Mouse (Mus musculus) embryonic facial prominence, embryonic 11.5 days (tissue): ENCODE results near the gene Wtip. TPM values are rescaled to one million over a fixed set of nuclear protein-coding genes. Genes with fewer than 3 reads are reported as not detected.
A peak's percentile ranks its signal among the peaks of the same experiment; 100 is the strongest.
"Not testable (repeated sequence)": the region's sequence is repeated elsewhere in the genome, so short reads cannot be mapped to it uniquely, and the experiment has no call there.

ENCODE experiments used
- ATAC-seq: fragments of 200-750 bp; cut with Nextera tagmentation; replicated peaks from 2 replicates; pipeline ENCODE4 v1.8.0; 2017; ENCODE audit warnings: low read depth; ENCODE audit not compliant: insufficient number of reproducible peaks, low FRiP score, low TSS enrichment
- DNase-seq: peaks from one replicate; pipeline ENCODE4 v3.0.0-alpha.2; 2015; ENCODE audit warnings: low spot score
- H3K27ac ChIP-seq: fragments of 300-500 bp; sonication (generic); replicated peaks from 2 replicates; pipeline ENCODE4 v1.5.1; 2014; ENCODE audit warnings: mild to moderate bottlenecking, low read depth, low read length, control low read depth
- H3K27me3 ChIP-seq: fragments of 300-500 bp; sonication (generic); 2 replicates; pipeline ENCODE4 v1.6.1; 2014; ENCODE audit warnings: mild to moderate bottlenecking, low read length, moderate library complexity, mixed read lengths; ENCODE audit not compliant: control insufficient read depth, insufficient read depth
- H3K36me3 ChIP-seq: fragments of 300-500 bp; sonication (generic); replicated peaks from 2 replicates; pipeline ENCODE4 v1.6.1; 2014; ENCODE audit warnings: low read depth, mild to moderate bottlenecking, low read length, moderate library complexity, mixed read lengths; ENCODE audit not compliant: control insufficient read depth, insufficient read depth
- H3K4me1 ChIP-seq: fragments of 300-500 bp; sonication (generic); 2 replicates; pipeline ENCODE4 v1.6.1; 2014; ENCODE audit warnings: low read length, mixed read lengths; ENCODE audit not compliant: control insufficient read depth, insufficient read depth
- H3K4me2 ChIP-seq: fragments of 300-500 bp; sonication (generic); 2 replicates; pipeline ENCODE4 v1.6.1; 2014; ENCODE audit warnings: low read depth, mild to moderate bottlenecking, control low read depth, low read length, moderate library complexity
- H3K4me3 ChIP-seq: fragments of 300-500 bp; sonication (generic); 2 replicates; pipeline ENCODE4 v1.5.1; 2014; ENCODE audit warnings: low read depth, low read length, control low read depth
- H3K9ac ChIP-seq: fragments of 300-500 bp; sonication (generic); replicated peaks from 2 replicates; pipeline ENCODE4 v1.6.1; 2014; ENCODE audit warnings: mild to moderate bottlenecking, control low read depth, low read length
- H3K9me3 ChIP-seq: fragments of 300-500 bp; sonication (generic); replicated peaks from 2 replicates; pipeline ENCODE4 v1.6.1; 2016; ENCODE audit warnings: mild to moderate bottlenecking, low read length, inconsistent platforms, mixed read lengths; ENCODE audit not compliant: control insufficient read depth
- WGBS: fragments of 180-500 bp; shearing (Covaris S2); extraction: QIAGEN DNeasy Blood & Tissue Kit; methylation state at CpG from one replicate; pipeline ENCODE4 v1.1.7; 2014; 5-methylcytosine and 5-hydroxymethylcytosine counted together
- polyA plus RNA-seq: library from polyadenylated mRNA; unstranded; fragments of >200 nt; fragmentation: Nextera tagmentation; extraction: Ambion mirVana; gene quantifications from 2 replicates; pipeline ENCODE4 v1.2.1, GENCODE M21; 2014

Gene Wtip
- polyA plus RNA-seq, 1 experiment from 2014 or later, result 6.7 TPM

- H3K4me2 ChIP-seq, result peak overlapping the region; percentile 64
- peak; percentile 55 for ATAC-seq
- H3K27me3 ChIP-seq, result no peaks in the 10 kb centered on the region
- peak overlapping the region; percentile 91 for H3K9ac ChIP-seq
- WGBS, result under 1% methylated on average over 87 of the region's 116 CpGs
- peak overlapping the region; percentile 76 for H3K27ac ChIP-seq
- no peaks in the 10 kb centered on the region; the same call in 1 of the 2 replicates for H3K36me3 ChIP-seq
- H3K4me1 ChIP-seq, result 0 out of 2 replicates have a peak, but pooled peaks cover 3% of the 10 kb centered on the region
- DNase-seq, result peak; percentile 75
- no peaks in the 10 kb centered on the region for H3K9me3 ChIP-seq
- peak overlapping the region; percentile 93 for H3K4me3 ChIP-seq
Measured at GRCm38 (mm10) chr7:34132355-34133079, 551 bp downstream of the Wtip start.

GRCm38 (mm10) chr7:34131959-34132354 lies 1.1 kb downstream of the Wtip start:
- peak overlapping the region; percentile 91 for H3K9ac ChIP-seq
- no peaks in the 10 kb centered on the region for H3K9me3 ChIP-seq
- H3K36me3 ChIP-seq, result no peaks in the 10 kb centered on the region; the same call in 1 of the 2 replicates
- H3K27me3 ChIP-seq, result no peaks in the 10 kb centered on the region
- peak overlapping the region; percentile 93 for H3K4me3 ChIP-seq
- ATAC-seq, result 0 out of 2 replicates have a peak, but pooled peaks have one; percentile 8
- peak overlapping the region; percentile 64 for H3K4me2 ChIP-seq
- no peak overlapping the region for H3K27ac ChIP-seq
- H3K4me1 ChIP-seq, result 0 out of 2 replicates have a peak, but pooled peaks cover 3% of the 10 kb centered on the region
- 5% methylated on average over 3 of the region's 3 CpGs for WGBS
- DNase-seq, result peak; percentile 8

- Histone ChIP-seq H3K27ac (no peak overlapping the region), H3K4me2 (no peak overlapping the region), H3K27me3 (no peaks in the 10 kb centered on the region), H3K36me3 (no peaks in the 10 kb centered on the region; the same call in 1 of the 2 replicates), H3K9ac (no peak overlapping the region), H3K9me3 (no peaks in the 10 kb centered on the region), H3K4me1 (0 out of 2 replicates have a peak, but pooled peaks cover 3% of the 10 kb centered on the region), H3K4me3 (0 out of 2 replicates have a peak overlapping the region, but pooled peaks have one; percentile 1)
- ATAC-seq, result no peak
- DNase-seq, result no peak
- WGBS, result 81% methylated on average over 3 of the region's 3 CpGs
Measured at GRCm38 (mm10) chr7:34131118-34131517, 1.9 kb downstream of the Wtip start.

GRCm38 (mm10) chr7:34126291-34126690 lies 6.8 kb downstream of the Wtip start:
- Histone ChIP-seq H3K27me3 (no peaks in the 10 kb centered on the region), H3K4me2 (no peak overlapping the region), H3K4me1 (no peaks in the 10 kb centered on the region), H3K27ac (no peak overlapping the region), H3K4me3 (no peak overlapping the region), H3K9me3 (no peaks in the 10 kb centered on the region), H3K9ac (no peak overlapping the region), H3K36me3 (no peaks in the 10 kb centered on the region; the same call in none of the 2 replicates)
- 86% methylated on average over 3 of the region's 3 CpGs for WGBS
- no peak for DNase-seq
- ATAC-seq, result no peak

- ATAC-seq, result no peak
- WGBS, result 91% methylated on average over 9 of the region's 9 CpGs
- DNase-seq, result no peak
- H3K4me3 ChIP-seq, result no peak overlapping the region
- no peak overlapping the region for H3K27ac ChIP-seq
- no peak overlapping the region for H3K4me2 ChIP-seq
- no peak overlapping the region for H3K9ac ChIP-seq
- H3K4me1 ChIP-seq, result no peaks in the 10 kb centered on the region
- no peaks in the 10 kb centered on the region for H3K9me3 ChIP-seq
- no peaks in the 10 kb centered on the region; the same call in none of the 2 replicates for H3K36me3 ChIP-seq
- no peaks in the 10 kb centered on the region for H3K27me3 ChIP-seq
Measured at GRCm38 (mm10) chr7:34125346-34125745, 7.7 kb downstream of the Wtip start.

DNA sequence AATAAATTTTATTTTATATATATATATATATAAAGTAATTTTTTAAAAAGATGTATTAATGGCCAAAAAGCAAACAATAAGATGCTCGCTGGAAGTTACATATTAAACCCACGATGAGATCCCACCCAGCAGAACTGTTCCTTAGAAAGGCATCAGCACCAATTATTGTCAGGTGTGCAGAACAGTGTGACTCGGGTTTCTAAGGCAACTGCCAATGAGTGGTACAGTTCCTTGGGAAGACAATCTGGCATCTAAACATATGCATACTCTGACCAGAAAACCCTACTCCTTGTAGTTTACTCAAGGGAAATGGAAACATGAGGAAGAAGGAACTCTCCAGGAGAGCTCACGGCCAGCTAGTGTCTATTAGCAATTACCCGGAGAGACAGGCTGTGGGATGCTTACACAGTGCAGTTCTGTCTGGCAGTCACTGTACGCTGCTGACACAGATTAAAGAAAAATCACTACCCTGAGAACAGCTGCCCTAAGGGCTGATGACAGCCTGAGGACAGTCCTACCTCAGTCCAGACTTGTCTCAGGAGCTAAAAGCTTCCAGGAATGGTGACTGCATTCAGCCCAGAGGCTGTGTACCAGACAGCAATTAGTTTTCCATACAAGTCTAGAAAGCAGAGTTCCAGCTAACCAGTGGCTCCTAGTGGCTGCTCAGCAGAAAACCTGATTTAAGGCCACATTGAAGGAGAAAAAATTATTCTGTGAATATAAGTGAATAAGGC lies 9.9 kb downstream of the Wtip start:
- DNase-seq, result peak; percentile 36
- 82% methylated on average over 6 of the region's 6 CpGs for WGBS
- ATAC-seq, result 0 out of 2 replicates have a peak, but pooled peaks have one; percentile 41
- Histone ChIP-seq H3K4me1 (no peaks in the 10 kb centered on the region), H3K9me3 (no peaks in the 10 kb centered on the region), H3K4me2 (no peak overlapping the region), H3K27me3 (no peaks in the 10 kb centered on the region), H3K27ac (no peak overlapping the region), H3K36me3 (no peaks in the 10 kb centered on the region; the same call in 1 of the 2 replicates), H3K9ac (no peak overlapping the region), H3K4me3 (no peak overlapping the region)

- not testable (repeated sequence) for H3K36me3 ChIP-seq, H3K27ac ChIP-seq, H3K4me3 ChIP-seq, H3K9me3 ChIP-seq, H3K4me1 ChIP-seq, H3K4me2 ChIP-seq, ATAC-seq, H3K9ac ChIP-seq, H3K27me3 ChIP-seq
- WGBS, result 42% methylated on average over 1 of the region's 1 CpGs
- peak; percentile 26 for DNase-seq
Measured at GRCm38 (mm10) chr7:34120636-34121035, 12.4 kb downstream of the Wtip start.

GRCm38 (mm10) chr7:34116601-34117000 lies 16.5 kb downstream of the Wtip start:
- DNase-seq, result no peak
- ATAC-seq, result no peak

More at GRCm38 (mm10) chr7:34116601-34117000, 16.5 kb downstream of the Wtip start:
- no peak overlapping the region for H3K27ac ChIP-seq
- no peaks in the 10 kb centered on the region for H3K4me1 ChIP-seq
- no peaks in the 10 kb centered on the region for H3K27me3 ChIP-seq
- H3K36me3 ChIP-seq, result peaks cover 3% of the 10 kb centered on the region
- H3K4me3 ChIP-seq, result no peak overlapping the region
- H3K9ac ChIP-seq, result no peak overlapping the region
- no peaks in the 10 kb centered on the region for H3K9me3 ChIP-seq
- WGBS, result 96% methylated on average over 3 of the region's 3 CpGs
- H3K4me2 ChIP-seq, result no peak overlapping the region
